Mouse (Mus musculus): ENCODE results near the gene Pgr15l.
A peak's percentile ranks its signal among the peaks of the same experiment; 100 is the strongest.

Pgr15l gene

DNA sequence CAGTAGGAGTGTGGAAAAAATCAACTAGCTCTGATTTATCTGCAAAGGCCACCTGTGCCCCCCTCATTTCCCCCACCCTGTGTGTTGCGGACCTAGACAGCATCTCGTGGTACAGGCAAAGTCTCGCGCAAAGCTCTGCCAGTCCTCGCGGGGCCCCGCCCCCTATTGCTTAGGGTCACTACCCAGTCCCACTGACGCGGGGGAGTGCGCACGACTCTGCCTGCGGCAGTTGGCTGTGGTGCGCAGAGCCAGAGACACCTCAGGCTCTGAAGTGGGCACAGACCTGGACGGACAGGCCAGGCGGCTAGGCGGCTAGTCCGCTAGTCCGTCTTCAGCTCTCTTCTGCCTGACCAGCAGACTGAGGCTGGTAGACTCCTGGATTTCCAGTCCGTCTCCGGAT is at the start of gene Pgr15l:
Gene Pgr15l (plus strand): TSS at position 228 of the 400 bp plus-strand sequence.
- DNase-seq (ENCODE audit: extremely low spot score, low spot score), result peak; percentile 13

DNA sequence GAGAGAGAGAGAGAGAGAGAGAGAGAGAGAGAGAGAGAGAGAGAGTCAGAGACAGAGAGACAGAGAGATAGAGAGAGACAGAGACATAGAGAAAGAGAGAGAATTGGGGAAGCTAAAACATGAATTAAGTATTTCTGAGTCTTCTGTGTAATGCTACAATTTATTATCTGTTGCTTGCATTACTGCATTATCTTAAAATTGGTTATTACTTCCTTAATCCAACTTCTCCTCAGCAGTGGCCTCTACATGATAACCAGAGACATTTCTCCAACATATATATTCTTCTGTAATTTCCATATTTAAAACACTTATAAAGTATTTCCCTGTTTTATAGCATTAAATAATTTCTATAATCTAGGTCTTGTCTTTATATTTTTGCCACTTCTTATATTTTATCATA is 44.9 kb upstream of the Pgr15l start:
- no peak for DNase-seq (ENCODE audit: extremely low spot score, low spot score)

DNA sequence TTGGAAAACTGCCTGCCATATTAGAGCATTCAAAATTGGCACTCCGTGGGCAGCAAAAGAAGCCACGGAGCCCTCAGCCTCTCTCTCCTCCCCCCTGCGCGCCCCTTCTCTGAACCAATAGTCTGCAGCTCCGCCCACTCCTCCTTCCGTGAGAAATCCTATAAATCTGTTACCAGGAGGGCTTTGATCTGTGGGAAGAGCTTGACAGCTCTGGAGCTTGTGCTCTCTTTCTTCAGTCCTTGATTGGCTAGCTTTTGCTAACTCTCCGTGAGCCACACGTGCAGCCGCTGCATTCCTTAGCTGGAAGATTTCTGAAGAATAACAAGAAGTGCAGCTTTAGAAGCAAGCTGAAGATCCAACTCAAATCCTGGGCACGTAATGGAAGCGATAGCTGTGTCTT is 2.6 kb upstream of the Pgr15l start:
- DNase-seq (ENCODE audit: extremely low spot score, low spot score), result peak; percentile 36
